Mouse (Mus musculus): ENCODE results near the gene Fgf23. TPM values are rescaled to one million over a fixed set of nuclear protein-coding genes. Genes with fewer than 3 reads are reported as not detected.
A peak's percentile ranks its signal among the peaks of the same experiment; 100 is the strongest.

Gene Fgf23
- polyA plus RNA-seq, 1 experiment from 2014 or later = not detected

DNA sequence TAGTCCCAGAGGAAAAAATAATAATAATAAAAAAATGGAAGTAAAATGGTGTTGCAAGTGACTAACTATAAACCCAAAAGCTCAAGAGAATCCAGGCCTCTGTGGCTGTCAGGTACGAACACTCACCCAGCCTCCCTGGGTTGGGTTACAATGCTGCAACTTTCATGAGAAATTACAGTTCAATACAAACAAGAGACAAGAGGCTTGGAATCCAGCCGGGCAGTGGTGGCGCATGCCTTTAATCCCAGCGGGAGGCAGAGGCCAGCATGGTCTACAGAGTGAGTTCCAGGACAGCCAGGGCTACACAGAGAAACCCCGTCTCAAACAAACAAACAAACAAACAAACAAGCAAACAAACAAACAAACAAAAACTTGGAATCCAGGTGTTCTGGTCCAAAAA is 34.0 kb downstream of the Fgf23 start:
- H3K36me3 ChIP-seq (ENCODE audit: control insufficient read depth, insufficient read depth, low read length) = no peaks in the 10 kb centered on the region
- H3K4me2 ChIP-seq = no peak overlapping the region
- no peak overlapping the region for H3K27ac ChIP-seq (ENCODE audit: low read depth, low read length)
- H3K9me3 ChIP-seq (replicated peaks; ENCODE audit: control insufficient read depth, low read length) = no peaks in the 10 kb centered on the region
- H3K9ac ChIP-seq (ENCODE audit: low read depth, low read length) = no peak overlapping the region
- no peak for ATAC-seq (replicated peaks; ENCODE audit: insufficient number of reproducible peaks, low FRiP score, low TSS enrichment)
- H3K27me3 ChIP-seq (ENCODE audit: control insufficient read depth, insufficient read depth, low read length) = no peaks in the 10 kb centered on the region
- 64% methylated on average over 5 of the region's 5 CpGs for WGBS (ENCODE audit: insufficient replicate concordance)
- no peak overlapping the region for H3K4me3 ChIP-seq (ENCODE audit: low read depth, low read length)
- peaks cover 7% of the 10 kb centered on the region for H3K4me1 ChIP-seq (ENCODE audit: control insufficient read depth, insufficient read depth, low read length)

DNA sequence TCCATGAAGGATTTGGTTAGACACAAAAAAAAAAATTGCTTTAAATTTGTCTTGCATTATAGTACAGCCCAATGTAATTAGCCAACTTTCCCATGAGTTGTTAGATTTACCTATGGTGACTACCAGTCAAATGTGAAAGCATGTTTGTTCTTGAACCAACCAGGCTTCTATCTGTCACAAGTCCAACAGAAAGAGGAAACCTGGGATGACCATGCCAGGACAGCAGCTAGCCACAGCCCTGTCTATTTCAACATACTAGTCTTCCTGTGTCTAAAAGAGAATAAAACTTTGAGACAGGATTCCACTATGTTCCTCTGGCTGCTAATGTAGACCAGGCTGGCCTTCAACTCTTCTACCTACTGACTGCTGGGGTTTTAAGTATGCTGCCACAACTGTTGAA is 34.7 kb downstream of the Fgf23 start:
- Histone ChIP-seq H3K9ac (ENCODE audit: low read depth, low read length) (no peak overlapping the region), H3K4me2 (no peak overlapping the region)
- ATAC-seq (replicated peaks; ENCODE audit: insufficient number of reproducible peaks, low FRiP score, low TSS enrichment) = no peak

DNA sequence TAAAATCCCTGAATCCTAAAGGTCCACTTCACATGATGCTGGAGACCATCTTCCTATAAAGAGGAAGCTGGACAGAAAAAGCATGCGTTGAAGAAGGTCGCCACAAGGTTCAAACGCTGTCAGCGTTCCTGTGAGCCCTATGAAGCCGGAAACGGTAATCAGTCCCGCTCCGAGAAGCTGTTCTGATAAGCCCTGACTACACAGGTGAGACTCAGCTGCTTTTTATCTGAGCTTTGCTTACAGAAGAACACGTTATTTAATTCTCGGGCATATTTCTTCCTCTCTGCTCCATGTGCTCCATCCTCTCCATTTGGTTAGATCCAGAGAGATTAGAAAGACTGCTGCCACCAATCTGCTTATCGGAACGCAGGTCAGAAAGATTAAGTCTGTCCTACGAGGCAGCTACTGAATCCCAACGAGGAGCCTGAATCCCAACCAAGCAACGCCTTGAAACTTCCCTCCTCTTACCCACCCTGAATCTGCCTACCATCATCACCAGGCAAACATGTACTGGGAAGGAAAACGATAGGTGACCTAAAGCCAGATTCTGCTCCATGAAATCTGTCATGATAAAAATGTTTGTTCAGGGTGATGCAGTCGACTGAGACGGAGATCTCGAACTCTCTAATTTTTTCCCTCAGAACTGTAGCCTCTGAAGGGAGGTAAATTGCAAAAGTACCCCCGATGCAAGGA is 35.8 kb downstream of the Fgf23 start:
- WGBS (ENCODE audit: insufficient replicate concordance) = 13% methylated on average over 20 of the region's 20 CpGs
- Histone ChIP-seq H3K4me2 (peak overlapping the region; percentile 82), H3K4me1 (ENCODE audit: control insufficient read depth, insufficient read depth, low read length) (peaks cover 7% of the 10 kb centered on the region), H3K9me3 (replicated peaks; ENCODE audit: control insufficient read depth, low read length) (no peaks in the 10 kb centered on the region), H3K9ac (ENCODE audit: low read depth, low read length) (peak overlapping the region; percentile 71), H3K27ac (ENCODE audit: low read depth, low read length) (no peak overlapping the region), H3K4me3 (ENCODE audit: low read depth, low read length) (peak overlapping the region; percentile 66), H3K36me3 (ENCODE audit: control insufficient read depth, insufficient read depth, low read length) (no peaks in the 10 kb centered on the region), H3K27me3 (ENCODE audit: control insufficient read depth, insufficient read depth, low read length) (no peaks in the 10 kb centered on the region)
- ATAC-seq (replicated peaks; ENCODE audit: insufficient number of reproducible peaks, low FRiP score, low TSS enrichment) = no peak

More for the DNA sequence above, 34.7 kb downstream of the Fgf23 start:
- H3K27ac ChIP-seq (ENCODE audit: low read depth, low read length) = no peak overlapping the region
- peaks cover 7% of the 10 kb centered on the region for H3K4me1 ChIP-seq (ENCODE audit: control insufficient read depth, insufficient read depth, low read length)
- no peaks in the 10 kb centered on the region for H3K9me3 ChIP-seq (replicated peaks; ENCODE audit: control insufficient read depth, low read length)
- no peaks in the 10 kb centered on the region for H3K36me3 ChIP-seq (ENCODE audit: control insufficient read depth, insufficient read depth, low read length)
- no peak overlapping the region for H3K4me3 ChIP-seq (ENCODE audit: low read depth, low read length)
- no peaks in the 10 kb centered on the region for H3K27me3 ChIP-seq (ENCODE audit: control insufficient read depth, insufficient read depth, low read length)

DNA sequence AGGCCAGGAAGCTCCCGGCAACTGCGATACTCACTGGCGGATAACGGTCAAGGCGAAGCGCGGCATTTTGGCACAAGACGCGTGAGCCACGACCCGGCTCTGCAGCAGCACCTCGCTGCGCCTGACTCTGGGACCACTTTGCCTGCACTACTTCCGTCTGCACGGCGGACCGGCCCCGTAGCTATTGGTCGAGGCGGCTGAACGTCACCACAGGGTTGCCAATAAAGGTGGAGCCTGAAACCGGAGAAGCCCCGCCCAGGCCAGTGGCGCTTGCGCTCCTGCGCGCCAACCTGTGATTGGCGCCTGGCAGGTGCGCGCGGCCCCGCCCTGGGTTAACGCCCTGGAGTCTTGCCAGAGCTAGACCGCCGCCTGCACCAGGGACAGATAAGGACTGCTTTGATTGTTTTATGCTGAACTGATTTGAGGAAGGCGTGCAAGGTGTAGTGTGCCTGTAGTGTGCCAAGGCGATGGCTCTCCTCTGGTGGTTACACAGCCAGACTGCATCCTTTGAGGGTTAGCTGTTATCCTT is 36.8 kb downstream of the Fgf23 start, which contains the start of gene Tigar:
Gene Tigar, minus strand, starts transcription at position 156 of the 529 bp plus-strand sequence.
- Histone ChIP-seq H3K4me3 (ENCODE audit: low read depth, low read length) (peak within 1 kb of the TSS; percentile 66), H3K27me3 (ENCODE audit: control insufficient read depth, insufficient read depth, low read length) (no peaks in the 10 kb centered on the region), H3K27ac (ENCODE audit: low read depth, low read length) (no peak within 1 kb of the TSS), H3K36me3 (ENCODE audit: control insufficient read depth, insufficient read depth, low read length) (no peaks in the 10 kb centered on the region), H3K4me1 (ENCODE audit: control insufficient read depth, insufficient read depth, low read length) (peaks cover 7% of the 10 kb centered on the region), H3K4me2 (peak within 1 kb of the TSS; percentile 82), H3K9me3 (replicated peaks; ENCODE audit: control insufficient read depth, low read length) (no peaks in the 10 kb centered on the region), H3K9ac (ENCODE audit: low read depth, low read length) (peak within 1 kb of the TSS; percentile 71)
- WGBS (ENCODE audit: insufficient replicate concordance) = under 1% methylated on average over 37 of the region's 37 CpGs
- ATAC-seq (replicated peaks; ENCODE audit: insufficient number of reproducible peaks, low FRiP score, low TSS enrichment) = peak; percentile 95

DNA sequence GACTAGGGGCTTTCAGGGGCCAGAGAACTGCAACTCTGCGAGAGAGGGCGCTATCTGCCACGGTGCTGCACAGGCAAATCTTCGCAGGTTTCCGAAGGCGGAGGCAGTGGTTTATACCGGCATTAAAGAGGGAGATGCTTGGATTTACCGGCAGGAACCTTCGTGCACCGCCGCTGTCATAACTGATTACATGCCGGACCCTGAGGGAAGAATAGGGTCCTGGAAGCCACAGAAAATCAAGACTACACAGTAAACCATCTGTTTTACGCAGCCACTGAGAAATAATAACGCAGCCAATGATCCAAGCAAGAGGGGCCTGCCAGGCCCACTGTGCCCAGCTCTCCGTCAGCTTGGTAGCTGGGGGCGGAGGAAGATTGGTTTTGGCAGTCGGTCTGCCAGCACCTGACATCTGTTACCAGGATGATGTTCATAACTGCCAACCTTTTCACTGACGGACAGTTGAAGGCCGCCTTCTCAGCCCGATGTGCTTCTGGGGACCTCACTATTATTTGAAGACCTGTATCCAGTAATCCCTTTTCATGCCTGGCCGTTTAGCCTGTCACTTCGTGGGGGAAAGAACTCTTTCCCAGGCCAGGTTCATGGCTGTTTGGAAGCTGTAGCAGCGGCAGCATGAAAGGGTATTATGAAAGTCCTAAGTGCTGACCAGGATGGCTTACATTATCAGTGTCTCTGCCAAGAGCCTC is 42.2 kb downstream of the Fgf23 start:
- no peak for ATAC-seq (replicated peaks; ENCODE audit: insufficient number of reproducible peaks, low FRiP score, low TSS enrichment)
- no peaks in the 10 kb centered on the region for H3K9me3 ChIP-seq (replicated peaks; ENCODE audit: control insufficient read depth, low read length)
- H3K27me3 ChIP-seq (ENCODE audit: control insufficient read depth, insufficient read depth, low read length) = no peaks in the 10 kb centered on the region
- H3K4me1 ChIP-seq (ENCODE audit: control insufficient read depth, insufficient read depth, low read length) = no peaks in the 10 kb centered on the region
- no peak overlapping the region for H3K9ac ChIP-seq (ENCODE audit: low read depth, low read length)
- H3K4me3 ChIP-seq (ENCODE audit: low read depth, low read length) = no peak overlapping the region
- WGBS (ENCODE audit: insufficient replicate concordance) = 64% methylated on average over 23 of the region's 23 CpGs
- no peaks in the 10 kb centered on the region for H3K36me3 ChIP-seq (ENCODE audit: control insufficient read depth, insufficient read depth, low read length)
- no peak overlapping the region for H3K27ac ChIP-seq (ENCODE audit: low read depth, low read length)
- no peak overlapping the region for H3K4me2 ChIP-seq

DNA sequence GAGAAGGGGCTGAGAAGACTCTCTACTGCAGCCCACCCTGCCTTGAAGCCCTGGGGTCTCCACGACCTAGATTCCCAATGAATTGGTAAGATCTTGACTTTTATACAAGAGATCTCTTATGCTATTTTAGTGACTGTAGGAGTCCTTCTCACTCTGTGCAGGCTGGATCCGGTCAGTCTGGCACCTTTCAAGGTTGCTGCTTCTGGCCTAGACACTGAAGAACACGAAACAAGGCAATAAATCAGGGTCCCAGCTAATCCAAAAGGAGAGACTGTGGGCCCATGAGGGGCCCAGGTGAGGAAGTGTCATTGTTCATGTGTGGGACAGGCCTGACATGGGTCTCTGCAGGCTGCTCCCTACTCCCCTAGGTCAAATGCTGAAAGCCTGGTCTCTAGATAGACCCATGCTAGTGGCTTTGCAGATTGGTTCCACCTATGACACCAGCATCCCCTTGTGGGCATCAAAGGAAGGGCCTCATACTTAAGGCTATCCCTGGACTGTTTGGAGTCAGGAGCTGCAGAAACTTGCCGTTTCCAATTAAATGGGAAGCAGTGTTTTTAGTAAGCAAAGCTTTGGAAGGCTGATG is 49.6 kb downstream of the Fgf23 start:
- H3K4me1 ChIP-seq (ENCODE audit: control insufficient read depth, insufficient read depth, low read length) = no peaks in the 10 kb centered on the region
- H3K27me3 ChIP-seq (ENCODE audit: control insufficient read depth, insufficient read depth, low read length) = no peaks in the 10 kb centered on the region
- H3K9ac ChIP-seq (ENCODE audit: low read depth, low read length) = no peak overlapping the region
- 73% methylated on average over 4 of the region's 4 CpGs for WGBS (ENCODE audit: insufficient replicate concordance)
- H3K36me3 ChIP-seq (ENCODE audit: control insufficient read depth, insufficient read depth, low read length) = peaks cover under 1% of the 10 kb centered on the region; the same call in 1 of the 2 replicates
- no peaks in the 10 kb centered on the region for H3K9me3 ChIP-seq (replicated peaks; ENCODE audit: control insufficient read depth, low read length)
- H3K4me2 ChIP-seq = no peak overlapping the region
- no peak for ATAC-seq (replicated peaks; ENCODE audit: insufficient number of reproducible peaks, low FRiP score, low TSS enrichment)
- H3K4me3 ChIP-seq (ENCODE audit: low read depth, low read length) = no peak overlapping the region
- no peak overlapping the region for H3K27ac ChIP-seq (ENCODE audit: low read depth, low read length)

DNA sequence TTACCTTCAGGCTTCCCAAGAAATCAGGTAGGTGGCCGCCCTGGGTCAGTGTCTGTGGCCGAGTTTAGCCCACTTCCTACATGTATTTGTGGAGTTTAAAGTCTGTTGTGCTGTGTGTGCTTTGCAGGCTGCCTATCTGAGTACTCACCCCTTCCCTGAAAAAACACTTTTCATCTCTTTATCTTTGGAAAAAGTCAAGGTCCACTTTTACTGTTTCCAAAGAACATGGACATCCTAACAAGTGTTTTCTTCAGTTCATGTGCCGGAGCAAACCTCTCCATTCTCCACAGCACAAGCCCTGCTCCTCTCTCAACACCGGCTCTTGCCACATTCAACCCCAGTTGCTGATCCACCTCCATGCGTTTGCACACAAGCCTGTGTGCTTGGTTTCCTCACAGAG is 50.3 kb downstream of the Fgf23 start:
- WGBS (ENCODE audit: insufficient replicate concordance) = 76% methylated on average over 5 of the region's 5 CpGs
- no peak for ATAC-seq (replicated peaks; ENCODE audit: insufficient number of reproducible peaks, low FRiP score, low TSS enrichment)
- Histone ChIP-seq H3K36me3 (ENCODE audit: control insufficient read depth, insufficient read depth, low read length) (peaks cover 7% of the 10 kb centered on the region; the same call in 1 of the 2 replicates), H3K9me3 (replicated peaks; ENCODE audit: control insufficient read depth, low read length) (no peaks in the 10 kb centered on the region), H3K4me1 (ENCODE audit: control insufficient read depth, insufficient read depth, low read length) (no peaks in the 10 kb centered on the region), H3K4me2 (no peak overlapping the region), H3K9ac (ENCODE audit: low read depth, low read length) (no peak overlapping the region), H3K4me3 (ENCODE audit: low read depth, low read length) (no peak overlapping the region), H3K27me3 (ENCODE audit: control insufficient read depth, insufficient read depth, low read length) (no peaks in the 10 kb centered on the region), H3K27ac (ENCODE audit: low read depth, low read length) (no peak overlapping the region)

DNA sequence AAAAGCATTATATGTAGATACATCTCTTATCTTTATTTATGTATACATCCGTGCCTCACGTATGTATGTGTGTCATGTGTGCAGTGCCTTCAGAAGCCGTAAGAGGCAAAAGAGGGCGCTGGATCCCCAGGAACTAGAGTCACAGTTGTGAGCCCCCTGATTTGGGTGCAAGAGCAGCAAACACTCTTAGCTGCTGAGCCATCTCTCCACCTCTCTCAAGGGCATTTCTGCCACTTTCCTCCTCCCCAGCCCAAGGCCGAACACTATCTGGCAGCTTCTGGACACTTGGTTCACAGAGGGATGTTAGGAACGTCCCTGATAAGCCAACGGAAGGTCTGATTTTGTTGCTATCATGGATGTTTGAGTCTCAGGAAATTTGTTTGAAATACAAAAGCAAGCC is 50.8 kb downstream of the Fgf23 start:
- Histone ChIP-seq H3K9ac (ENCODE audit: low read depth, low read length) (no peak overlapping the region), H3K4me2 (no peak overlapping the region), H3K4me3 (ENCODE audit: low read depth, low read length) (no peak overlapping the region), H3K36me3 (ENCODE audit: control insufficient read depth, insufficient read depth, low read length) (peaks cover 9% of the 10 kb centered on the region; the same call in 1 of the 2 replicates), H3K27me3 (ENCODE audit: control insufficient read depth, insufficient read depth, low read length) (no peaks in the 10 kb centered on the region), H3K27ac (ENCODE audit: low read depth, low read length) (no peak overlapping the region), H3K9me3 (replicated peaks; ENCODE audit: control insufficient read depth, low read length) (no peaks in the 10 kb centered on the region), H3K4me1 (ENCODE audit: control insufficient read depth, insufficient read depth, low read length) (no peaks in the 10 kb centered on the region)
- WGBS (ENCODE audit: insufficient replicate concordance) = 73% methylated on average over 7 of the region's 7 CpGs
- no peak for ATAC-seq (replicated peaks; ENCODE audit: insufficient number of reproducible peaks, low FRiP score, low TSS enrichment)

Measured in heart, embryonic 11.5 days (tissue).